Mouse (Mus musculus) CH12.LX (cell line): ENCODE data around the gene Txlnb.

Experiments used
- ELF1 ChIP-seq: IDR thresholded peaks from 2 replicates; pipeline ENCODE4 v1.6.1; 2014; ENCODE audit warnings: low read depth, mild to moderate bottlenecking, inconsistent platforms, low read length, improper control_type of control experiment
- GABPA ChIP-seq: IDR thresholded peaks from 2 replicates; pipeline ENCODE4 v1.6.1; 2012; ENCODE audit warnings: low read depth, low read length, improper control_type of control experiment, inconsistent platforms; ENCODE audit not compliant: insufficient replicate concordance
- NRF1 ChIP-seq: IDR thresholded peaks from 2 replicates; pipeline ENCODE4 v1.6.1; 2014; ENCODE audit warnings: low read depth, mild to moderate bottlenecking, inconsistent platforms, low read length, improper control_type of control experiment, moderate library complexity
- POLR2A ChIP-seq: IDR thresholded peaks from 2 replicates; pipeline ENCODE4 v1.6.1; 2011; ENCODE audit warnings: low read depth, mild to moderate bottlenecking, improper control_type of control experiment, low read length
- TCF12 ChIP-seq: IDR thresholded peaks from 2 replicates; pipeline ENCODE4 v1.6.1; 2014; ENCODE audit warnings: low read depth, mild to moderate bottlenecking, inconsistent platforms, low read length, improper control_type of control experiment
- USF2 ChIP-seq: conservative IDR thresholded peaks from 2 replicates; pipeline ENCODE4 v1.6.1; 2011; ENCODE audit warnings: low read depth, low read length, improper control_type of control experiment

- TF ChIP-seq GABPA, result no peak
- no peak for TF ChIP-seq USF2
- no peak for TF ChIP-seq NRF1
- TF ChIP-seq POLR2A, result no peak
- TF ChIP-seq ELF1, result no peak
- no peak for TF ChIP-seq TCF12
Measured at GRCm38 (mm10) chr10:17815052-17815451, 19.0 kb downstream of the Txlnb start.
